ENCODE assay signal across 8 mouse cellular contexts in the genomic region with DNA sequence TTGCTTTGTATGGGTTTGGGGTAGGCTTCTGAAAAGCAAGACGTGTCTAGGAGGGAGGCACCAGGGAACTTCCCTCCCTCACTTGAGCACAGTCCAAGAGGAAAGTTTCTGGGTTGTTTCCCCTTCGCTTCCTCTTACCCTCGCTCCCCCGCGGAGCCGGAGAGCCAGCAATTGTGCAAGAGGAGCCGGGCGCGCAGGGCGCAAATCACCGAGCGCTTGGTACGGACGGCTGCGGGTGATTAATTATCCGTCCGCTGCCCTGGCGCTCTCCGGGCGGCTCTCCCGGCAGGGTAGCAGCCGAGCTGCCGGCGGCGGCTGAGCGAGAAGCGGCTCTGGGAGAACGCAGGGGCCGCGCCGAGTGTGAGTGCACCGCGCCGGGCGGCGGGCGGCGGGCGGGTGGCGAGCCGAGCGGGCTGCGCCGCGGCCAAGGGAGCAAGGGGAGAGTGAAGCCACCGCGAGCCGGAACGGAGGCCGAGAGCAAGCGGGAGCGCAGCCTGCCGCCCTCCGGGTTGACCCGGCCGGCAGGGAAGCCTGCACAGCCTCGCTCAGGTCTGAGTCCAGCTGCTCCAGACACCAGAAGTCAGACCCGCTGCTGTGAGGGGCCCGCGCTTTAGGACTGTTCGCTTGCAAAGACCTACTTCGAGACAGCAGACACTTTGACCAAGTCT.
DNase-seq lines count a peak whose midpoint lies in the region; ATAC-seq lines count a peak whose summit lies in the region.

No protein-coding gene starts in this region.

- H3K27ac ChIP-seq in hindbrain, embryonic 15.5 days (replicated peaks) = peak overlapping the region; percentile 71

- WGBS in hindbrain, embryonic 15.5 days = under 1% methylated on average over 59 of the region's 62 CpGs

- H3K4me1 ChIP-seq in hindbrain, embryonic 15.5 days (replicated peaks) = peaks cover 15% of the 10 kb centered on the region
- H3K4me1 ChIP-seq in megakaryocyte, embryonic 14.5 days = peaks cover 12% of the 10 kb centered on the region

- no peak for DNase-seq in cerebellum, adult 9-10 months
- DNase-seq in cerebellum, postnatal 36 days = peak; percentile 21 to 28
- DNase-seq in gastrocnemius, postnatal 10 days = peak; percentile 75
- peak; percentile 25 to 32 for DNase-seq in left cerebral cortex, postnatal 25 days (ENCODE audit: low spot score in 2 of 2)
- peak; percentile 46 for DNase-seq in right cerebral cortex, postnatal 4 days

- ATAC-seq in cerebellum, adult (ENCODE audit: insufficient number of reproducible peaks, low FRiP score, low TSS enrichment) = peak; percentile 72; the same call in 1 of the 2 replicates
- ATAC-seq in hindbrain, embryonic 15.5 days (ENCODE audit: low FRiP score, low read depth) = peak; percentile 85

- no peaks in the 10 kb centered on the region for H3K36me3 ChIP-seq in hindbrain, embryonic 15.5 days
- H3K36me3 ChIP-seq in megakaryocyte, embryonic 14.5 days (replicated peaks; ENCODE audit: low read length) = no peaks in the 10 kb centered on the region

- H3K4me2 ChIP-seq in hindbrain, embryonic 15.5 days = peak overlapping the region; percentile 100

- H3K4me3 ChIP-seq in hindbrain, embryonic 15.5 days = peak overlapping the region; percentile 65
- peak overlapping the region; percentile 90 for H3K4me3 ChIP-seq in megakaryocyte, embryonic 14.5 days (replicated peaks)

- intact Hi-C loops in left cerebral cortex, postnatal 25 days (cut with DNase I) = no loop called here

- H3K9ac ChIP-seq in hindbrain, embryonic 15.5 days = peak overlapping the region; percentile 58

- H3K27me3 ChIP-seq in hindbrain, embryonic 15.5 days = peaks cover 20% of the 10 kb centered on the region; the same call in 1 of the 2 replicates
- H3K27me3 ChIP-seq in megakaryocyte, embryonic 14.5 days (replicated peaks) = peaks cover 33% of the 10 kb centered on the region

- H3K9me3 ChIP-seq in hindbrain, embryonic 15.5 days = no peaks in the 10 kb centered on the region
- H3K9me3 ChIP-seq in megakaryocyte, embryonic 14.5 days = no peaks in the 10 kb centered on the region
